Mouse (Mus musculus) layer of hippocampus, postnatal 14 days (tissue): Measurements from ENCODE around the gene Lhb. TPM values are rescaled to one million over a fixed set of nuclear protein-coding genes. Genes with fewer than 3 reads are reported as not detected.

ENCODE experiments used
- DNase-seq, 2 experiments: peaks; one replicate each; pipeline ENCODE4 v3.0.0; 2021 to 2022; ENCODE audit warnings: low spot score in 2 of 2, mixed read lengths in 1 of 2
- total RNA-seq, 2 experiments: library from RNA; stranded (reverse); gene quantifications; 2 replicates each; pipeline ENCODE4 v1.2.3; 2021

Gene Lhb
- total RNA-seq, 2 experiments from 2014 or later: 0.69 TPM; not detected in 1

DNA sequence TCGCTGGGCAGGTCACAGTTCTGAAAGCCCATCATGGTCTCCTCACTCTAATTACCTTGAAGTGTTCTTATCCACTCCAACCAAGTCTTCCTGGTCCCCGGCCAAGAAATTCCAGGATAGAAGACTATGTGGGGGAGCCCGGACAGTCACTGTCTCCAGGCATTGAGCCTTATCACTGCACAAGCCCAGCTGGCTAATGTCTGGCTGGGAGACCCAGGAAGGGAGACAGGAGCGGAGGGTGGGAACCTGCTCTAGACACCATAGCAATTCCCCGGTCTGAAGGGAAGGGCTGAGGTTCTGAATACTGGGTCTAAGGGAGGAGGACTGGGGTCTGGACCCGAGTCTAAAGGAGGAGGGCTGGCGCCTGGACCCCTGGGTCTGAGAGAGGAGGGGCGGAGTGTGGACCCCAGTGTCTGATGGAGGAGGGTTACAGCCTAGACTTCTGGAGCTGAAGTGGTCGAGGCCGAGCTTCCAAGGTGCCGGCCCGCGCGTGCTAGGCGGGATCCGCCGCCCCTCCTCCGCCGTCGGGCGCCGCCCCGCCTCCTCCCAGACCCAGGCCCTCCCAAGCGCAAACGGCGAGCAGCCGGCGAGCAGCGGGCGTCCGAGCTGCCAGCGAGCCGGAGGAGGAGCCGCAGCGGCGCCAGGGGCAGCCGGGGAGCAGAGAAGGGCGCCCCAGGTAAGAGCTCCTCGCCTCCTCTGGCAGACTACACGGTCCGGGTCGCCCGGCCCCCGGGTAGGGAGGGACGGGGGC is 7.3 kb upstream of the Lhb start, which contains the start of gene Ntf5:
TSS of gene Ntf5 (plus strand) at position 583 of the 751 bp plus-strand sequence.
- DNase-seq: no peak

DNA sequence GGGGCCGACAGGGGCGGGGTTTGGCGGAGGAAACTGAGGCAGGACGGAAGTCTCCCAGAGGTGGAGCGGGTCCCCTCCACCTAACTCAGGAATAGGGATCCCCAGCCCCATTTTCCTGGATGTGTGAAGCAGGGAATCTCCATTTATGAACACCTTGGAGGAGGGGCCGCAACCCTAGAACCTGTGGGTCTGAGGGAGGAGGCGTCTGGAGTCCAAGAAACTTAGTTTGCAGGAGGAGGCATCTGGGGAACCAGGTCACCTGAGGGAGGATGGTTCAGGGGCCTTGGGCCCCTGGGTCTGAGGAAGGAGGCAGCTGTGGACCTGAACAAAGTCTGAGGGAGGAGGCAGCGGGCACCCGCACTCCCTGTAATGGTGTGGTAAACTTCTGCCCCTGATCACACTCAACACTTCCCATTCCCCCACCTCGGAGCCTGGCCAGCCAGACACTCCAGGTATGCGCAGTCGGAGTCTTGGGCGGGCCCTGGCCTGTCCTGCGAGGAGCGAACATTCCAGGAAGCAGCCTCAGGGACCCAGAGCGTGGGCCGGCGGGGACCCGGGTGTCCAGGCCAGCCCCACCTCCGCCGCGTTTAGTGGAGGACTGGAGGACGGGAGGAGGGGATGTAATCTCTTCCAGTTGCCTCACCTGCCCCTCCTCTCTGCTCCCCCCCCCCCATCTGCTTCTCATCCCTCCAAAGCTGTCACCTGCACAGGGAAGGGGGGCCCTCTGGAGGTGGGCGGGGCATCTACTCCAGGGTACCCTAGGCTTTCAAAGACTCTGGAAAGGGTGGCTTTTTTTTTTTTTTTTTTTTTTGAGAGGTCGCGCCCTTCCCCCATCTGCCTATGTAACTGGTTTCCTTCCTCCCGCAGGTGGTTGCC is 6.5 kb upstream of the Lhb start:
- DNase-seq: no peak

- DNase-seq: no peak
These were observed 5.8 kb upstream of the Lhb start for GRCm38 (mm10) chr7:45414740-45415224.

- DNase-seq: no peak
These were observed 5.0 kb upstream of the Lhb start for GRCm38 (mm10) chr7:45415636-45416035.

DNA sequence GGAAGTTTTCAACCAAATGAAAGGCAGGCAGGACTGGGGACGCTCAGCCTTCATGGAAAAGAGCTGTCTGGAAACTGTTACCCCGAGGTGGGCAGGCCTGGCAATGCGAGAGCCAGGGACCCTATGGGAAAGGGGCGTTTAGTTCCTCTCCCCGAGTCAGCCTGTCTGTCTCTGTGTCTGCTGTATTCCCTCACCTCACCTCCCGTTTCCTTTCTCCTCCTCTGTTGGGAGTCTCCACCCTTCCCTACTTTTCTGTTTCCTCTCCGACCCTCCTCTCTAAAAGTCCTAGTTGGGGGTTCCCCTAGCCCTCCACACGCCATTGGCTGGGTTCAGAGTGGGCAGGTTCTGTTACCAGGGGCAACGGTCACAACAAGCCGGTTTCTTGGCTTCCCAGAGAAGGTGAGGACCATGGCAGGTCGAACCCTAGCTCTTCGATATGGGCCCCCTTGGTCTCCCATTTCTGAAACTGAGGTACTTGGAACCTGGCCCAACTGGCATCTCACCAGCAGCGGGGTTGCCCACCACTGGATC is 2.6 kb upstream of the Lhb start:
- no peak for DNase-seq

GRCm38 (mm10) chr7:45419859-45420614 is 583 bp upstream of the Lhb start:
- DNase-seq: no peak

DNA sequence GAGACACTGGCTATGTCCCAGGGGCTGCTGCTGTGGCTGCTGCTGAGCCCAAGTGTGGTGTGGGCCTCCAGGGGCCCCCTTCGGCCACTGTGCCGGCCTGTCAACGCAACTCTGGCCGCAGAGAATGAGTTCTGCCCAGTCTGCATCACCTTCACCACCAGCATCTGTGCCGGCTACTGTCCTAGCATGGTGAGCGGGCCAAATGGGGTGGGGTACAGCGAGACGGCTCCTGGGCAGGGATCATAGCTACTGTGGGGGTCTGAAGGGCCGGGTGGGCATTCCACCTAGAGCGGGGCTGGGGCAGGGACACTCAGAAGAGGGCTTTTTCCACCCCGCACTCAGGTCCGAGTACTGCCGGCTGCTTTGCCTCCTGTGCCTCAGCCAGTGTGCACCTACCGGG is 574 bp downstream of the Lhb start:
- DNase-seq: no peak

GRCm38 (mm10) chr7:45426556-45426955 is 5.9 kb downstream of the Lhb start:
- no peak for DNase-seq

DNA sequence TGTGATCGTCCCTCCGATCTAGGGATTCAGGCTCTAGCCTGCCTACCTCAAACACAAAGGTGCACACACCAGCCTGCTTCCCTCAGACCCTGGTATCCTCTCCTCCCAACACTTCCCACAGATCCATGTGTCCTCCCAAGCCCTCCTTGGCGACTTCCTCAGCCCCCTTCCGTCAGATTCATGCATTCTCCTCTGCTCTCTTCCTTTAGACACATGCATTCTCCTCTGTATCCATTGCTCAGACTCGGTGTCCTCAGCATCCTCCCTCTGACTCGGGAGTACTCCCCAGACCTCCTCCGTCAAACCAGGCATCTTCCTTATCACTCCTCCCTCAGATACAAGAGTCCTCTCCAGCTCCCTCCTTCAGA is 13.2 kb downstream of the Lhb start:
- no peak for DNase-seq

DNA sequence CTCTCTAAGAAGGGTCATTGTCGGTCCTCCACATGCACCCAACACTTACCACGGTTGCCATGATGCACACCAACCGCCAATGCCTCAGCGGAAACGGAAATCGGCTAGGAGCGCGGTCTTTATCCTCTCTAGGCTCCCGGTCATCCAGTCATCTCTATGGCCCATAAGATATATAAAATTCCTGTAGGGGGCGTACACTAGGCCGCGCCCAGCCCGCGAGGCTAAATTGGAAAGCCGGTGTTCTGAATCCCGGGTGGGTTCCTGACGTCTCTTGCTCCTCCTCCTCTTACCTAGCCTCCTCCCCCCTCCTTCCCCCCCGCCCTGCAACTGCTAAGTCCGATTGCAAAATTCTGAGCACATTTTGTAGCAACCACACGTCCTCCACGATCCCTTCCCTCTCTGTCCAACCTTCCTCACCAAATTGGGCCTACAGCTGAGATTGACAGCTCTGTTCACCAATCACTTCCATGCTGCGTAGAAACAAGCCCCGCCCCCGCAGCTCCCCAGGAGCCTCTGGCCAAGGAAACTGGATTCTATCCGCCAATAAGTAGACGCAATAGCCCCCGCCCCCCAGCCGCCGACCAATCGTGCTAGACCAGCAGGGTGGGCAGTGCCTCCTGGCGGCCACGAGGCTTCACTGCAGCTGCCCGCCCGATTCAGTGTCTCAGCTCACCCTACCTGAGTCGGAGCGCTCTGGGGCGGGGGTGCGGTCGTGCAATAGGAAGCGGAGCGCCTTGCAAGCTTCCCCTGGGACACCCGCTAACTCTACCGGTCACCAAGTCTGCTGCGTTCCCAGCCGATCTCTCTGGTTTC is 13.8 kb downstream of the Lhb start, which contains the start of gene Gys1:
TSS of gene Gys1 (plus strand) at position 642 of the 813 bp plus-strand sequence.
- peak; percentile 100 for DNase-seq

DNA sequence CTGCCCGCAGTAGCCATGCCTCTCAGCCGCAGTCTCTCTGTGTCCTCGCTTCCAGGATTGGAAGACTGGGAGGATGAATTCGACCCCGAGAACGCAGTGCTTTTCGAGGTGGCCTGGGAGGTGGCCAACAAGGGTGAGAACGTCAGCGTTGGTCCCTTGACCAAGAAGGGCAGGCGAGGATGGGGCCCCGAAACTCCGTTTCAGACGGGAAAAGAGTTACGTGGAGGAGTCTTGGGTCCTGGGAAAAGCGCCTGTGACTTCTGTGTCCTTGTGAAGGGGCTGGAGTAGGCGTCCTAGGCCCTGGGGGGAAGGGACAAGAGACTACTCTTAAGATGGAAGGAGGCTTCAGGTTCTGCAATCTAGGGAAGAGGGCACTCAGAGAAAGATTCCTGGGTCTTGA is 14.4 kb downstream of the Lhb start:
- DNase-seq: no peak

DNA sequence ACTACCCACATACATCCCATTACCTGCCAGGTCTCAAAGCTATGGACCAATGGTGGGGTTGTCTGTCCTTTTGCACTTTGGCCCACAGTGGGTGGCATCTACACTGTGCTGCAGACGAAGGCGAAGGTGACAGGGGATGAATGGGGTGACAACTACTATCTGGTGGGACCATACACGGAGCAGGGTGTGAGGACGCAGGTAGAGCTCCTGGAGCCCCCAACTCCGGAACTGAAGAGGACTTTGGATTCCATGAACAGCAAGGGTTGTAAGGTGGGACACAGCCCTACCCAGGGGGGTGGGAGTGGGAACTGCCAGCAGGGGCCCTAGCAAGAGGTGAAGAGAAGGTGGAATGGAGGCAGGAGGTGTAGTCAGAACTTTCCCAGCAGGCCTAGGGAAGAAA is 15.8 kb downstream of the Lhb start:
- no peak for DNase-seq

DNA sequence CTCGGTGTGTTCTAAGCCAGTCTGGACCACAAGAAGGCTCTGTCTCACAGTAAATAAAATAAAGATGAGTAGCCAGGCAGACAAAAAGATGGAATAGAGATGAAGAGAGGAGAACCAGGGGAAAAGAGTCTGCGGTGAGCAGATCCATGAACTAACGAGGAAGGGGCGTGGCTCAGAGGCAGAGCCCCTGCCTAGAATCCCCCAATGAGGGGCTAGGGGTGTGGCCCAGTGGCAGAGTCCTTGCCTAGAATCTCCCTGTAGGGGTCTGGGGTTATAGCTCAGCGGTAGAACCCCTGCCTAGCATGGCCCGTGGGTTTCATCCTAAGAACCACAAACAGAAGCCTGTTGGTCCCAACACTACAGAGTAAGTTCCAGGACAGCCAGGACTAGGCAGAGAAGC is 16.4 kb downstream of the Lhb start:
- DNase-seq: no peak

GRCm38 (mm10) chr7:45437521-45438276 is 17.1 kb downstream of the Lhb start, which contains the start of gene Ruvbl2:
Gene Ruvbl2 (minus strand): TSS chr7:45438096.
- no peak for DNase-seq

GRCm38 (mm10) chr7:45443526-45444420 is 23.2 kb downstream of the Lhb start:
- no peak for DNase-seq

DNA sequence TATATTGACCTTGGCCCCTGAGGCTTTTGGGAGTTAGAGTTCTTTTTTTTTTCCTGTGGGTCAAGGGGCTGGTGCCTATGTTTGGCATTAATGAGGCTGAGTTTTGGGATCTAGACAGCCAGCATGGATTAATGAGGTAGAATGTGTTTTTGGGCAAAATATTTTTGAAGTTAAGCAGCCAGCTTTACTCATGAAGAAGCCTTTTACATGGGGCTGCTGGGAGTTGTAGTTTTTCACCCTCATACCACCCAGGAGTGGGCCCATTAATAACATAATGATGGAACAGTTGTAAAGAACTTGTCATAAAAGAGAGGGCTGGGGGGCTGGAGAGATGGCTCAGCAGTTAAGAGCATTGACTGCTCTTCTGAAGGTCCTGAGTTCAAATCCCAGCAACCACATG is 26.0 kb downstream of the Lhb start:
- DNase-seq: no peak

DNA sequence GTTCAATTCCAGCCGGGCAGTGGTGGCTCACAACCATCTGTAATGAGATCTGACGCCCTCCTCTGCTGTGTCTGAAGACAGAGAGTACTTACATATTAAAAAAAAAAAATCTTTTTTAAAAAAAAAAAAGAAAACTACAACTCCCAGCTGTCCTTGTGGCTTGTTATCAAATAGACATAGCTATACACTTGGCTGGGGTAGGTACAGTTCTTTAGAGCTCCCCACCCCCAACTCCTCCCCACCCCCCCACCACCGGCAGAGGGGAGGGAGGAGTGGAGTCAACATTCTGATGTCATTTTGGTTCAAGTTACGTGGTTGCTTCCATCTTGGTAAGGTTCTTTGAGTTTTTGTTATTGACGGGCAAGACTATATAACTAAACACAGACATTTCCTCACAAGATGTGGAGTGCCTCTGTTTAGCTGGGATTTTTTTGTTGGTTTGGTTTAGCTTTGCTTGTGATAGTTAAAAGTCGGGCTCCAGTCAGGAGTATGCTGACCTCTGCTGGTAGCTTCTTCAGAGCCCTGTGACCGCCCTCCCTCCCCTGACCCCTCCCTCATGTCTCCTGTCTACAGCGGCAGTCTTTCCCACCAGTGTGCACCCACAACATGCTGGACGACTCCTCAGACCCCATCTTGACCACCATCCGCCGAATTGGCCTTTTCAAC is 26.8 kb downstream of the Lhb start:
- no peak for DNase-seq

- no peak for DNase-seq
These were observed 29.4 kb downstream of the Lhb start for GRCm38 (mm10) chr7:45449974-45450373.
